Mouse (Mus musculus) R1 (cell line): ENCODE data around the gene Zfp988.
"Not testable (repeated sequence)": the region's sequence is repeated elsewhere in the genome, so short reads cannot be mapped to it uniquely, and the experiment has no call there.

Source experiments
- DNase-seq: peaks from one replicate; pipeline ENCODE4 v3.0.0-alpha.2; 2018; ENCODE audit warnings: low read depth, low spot score

The Zfp988 gene

DNA sequence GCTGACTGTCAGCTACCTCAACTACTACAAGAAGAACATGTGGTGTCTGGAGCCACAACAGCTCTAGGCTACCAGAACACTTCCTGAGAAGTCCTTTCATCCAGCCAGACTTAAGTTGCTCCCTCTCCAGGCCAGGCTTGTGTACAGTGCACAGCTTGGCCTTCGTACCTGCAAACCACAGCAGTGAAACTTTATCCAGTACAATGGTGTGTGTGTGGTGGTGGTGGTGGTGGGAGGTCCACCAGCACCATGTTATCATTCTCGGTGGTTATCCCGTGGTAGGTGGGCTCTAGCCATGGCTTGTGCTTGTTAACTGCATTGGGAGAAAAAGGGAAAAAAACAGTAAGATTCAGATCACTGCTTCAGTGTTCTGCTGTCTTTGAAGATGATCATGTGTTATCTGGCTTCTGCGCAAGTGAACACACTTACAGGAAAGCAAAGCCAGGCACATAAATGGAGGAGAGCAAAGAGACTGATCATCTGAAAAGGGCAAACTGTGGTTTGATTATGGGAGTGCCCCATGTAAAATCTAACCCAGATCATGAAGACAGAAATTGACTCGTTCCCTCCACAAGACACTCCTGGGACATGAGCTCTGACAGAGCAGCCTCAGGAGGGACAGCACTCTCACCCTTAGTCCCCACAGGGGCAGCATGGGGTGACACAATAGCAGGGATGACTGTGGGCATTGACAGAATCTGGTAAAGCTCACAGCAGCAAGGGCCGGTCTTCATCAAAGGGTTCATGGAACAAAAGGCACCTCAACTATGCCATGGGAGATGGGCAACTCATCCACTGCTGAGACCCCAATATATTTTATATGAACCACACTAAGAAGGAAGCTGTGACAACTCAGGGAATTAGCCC lies 37.8 kb downstream of the Zfp988 start:
- DNase-seq = peak; percentile 41

DNA sequence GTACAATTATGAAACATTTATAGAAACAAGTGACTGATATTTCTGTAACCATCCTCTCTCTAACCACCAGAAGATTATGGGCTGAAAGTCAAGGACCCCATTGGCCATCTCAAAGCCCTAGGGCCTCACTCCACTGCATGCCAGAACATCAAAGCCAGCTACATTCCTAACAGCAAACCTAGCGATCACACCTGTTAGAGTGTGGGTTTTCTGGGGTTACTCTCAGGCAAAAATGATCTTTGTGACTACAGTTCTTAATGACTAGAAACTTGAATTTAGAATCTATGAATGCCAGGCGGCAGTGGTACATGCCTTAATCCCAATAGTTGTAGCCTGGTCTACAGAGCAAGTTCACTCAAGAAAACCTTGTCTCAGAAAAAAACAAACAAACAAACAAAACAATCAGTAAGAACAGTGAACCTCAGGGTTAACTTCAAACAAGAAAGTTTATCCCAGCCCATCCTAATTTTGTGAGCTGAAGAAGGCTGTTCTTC lies 39.6 kb downstream of the Zfp988 start:
- not testable (repeated sequence) for DNase-seq

DNA sequence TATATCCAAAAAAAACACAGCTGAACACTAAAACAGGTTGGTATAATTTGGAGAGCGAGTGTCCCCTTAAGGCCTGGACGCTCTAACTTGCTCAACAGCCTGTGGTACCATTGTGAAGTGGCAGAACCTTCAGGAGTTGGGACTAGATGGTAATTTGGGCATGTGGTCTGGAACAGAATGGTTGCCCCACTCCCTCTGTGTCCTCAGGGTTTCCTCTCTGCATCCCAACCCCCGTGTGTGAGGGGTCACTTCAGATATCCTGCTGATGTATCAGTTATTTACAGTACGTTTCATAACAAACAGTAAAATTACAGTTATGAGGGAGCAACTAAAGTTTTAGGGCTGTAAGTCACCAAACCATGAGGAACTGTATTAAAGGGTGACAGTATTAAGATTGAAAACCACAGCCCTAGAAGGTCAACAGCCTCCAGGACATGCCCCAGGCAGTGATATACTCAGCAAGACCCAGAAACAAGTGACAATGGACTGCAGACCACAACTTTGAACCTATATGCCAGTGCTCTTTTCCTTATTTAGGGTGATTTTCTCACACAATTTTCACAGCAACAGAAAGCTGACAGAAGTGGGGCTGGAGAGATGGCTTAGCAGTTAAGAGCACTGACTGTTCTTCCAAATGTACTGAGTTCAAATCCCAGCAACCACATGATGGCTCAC lies 41.0 kb downstream of the Zfp988 start:
- not testable (repeated sequence) for DNase-seq

DNA sequence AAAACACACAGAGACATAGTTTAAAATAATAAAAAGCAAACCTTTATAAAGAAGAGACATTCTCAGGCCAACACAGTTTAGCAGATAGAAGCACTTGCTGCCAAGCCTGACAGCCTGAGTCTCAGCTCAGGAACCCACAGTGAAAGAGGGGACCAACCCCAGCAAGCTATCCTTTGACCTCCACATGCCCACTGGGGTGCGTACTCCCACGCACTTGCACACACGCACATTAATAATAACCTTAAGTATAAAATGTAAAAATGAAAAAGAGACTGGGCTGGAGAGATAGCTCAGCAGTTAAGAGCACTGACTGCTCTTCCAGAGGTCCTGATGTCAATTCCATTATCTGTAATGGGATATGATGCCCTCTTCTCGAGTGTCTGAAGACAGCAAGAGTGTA lies 41.8 kb downstream of the Zfp988 start:
- not testable (repeated sequence) for DNase-seq

DNA sequence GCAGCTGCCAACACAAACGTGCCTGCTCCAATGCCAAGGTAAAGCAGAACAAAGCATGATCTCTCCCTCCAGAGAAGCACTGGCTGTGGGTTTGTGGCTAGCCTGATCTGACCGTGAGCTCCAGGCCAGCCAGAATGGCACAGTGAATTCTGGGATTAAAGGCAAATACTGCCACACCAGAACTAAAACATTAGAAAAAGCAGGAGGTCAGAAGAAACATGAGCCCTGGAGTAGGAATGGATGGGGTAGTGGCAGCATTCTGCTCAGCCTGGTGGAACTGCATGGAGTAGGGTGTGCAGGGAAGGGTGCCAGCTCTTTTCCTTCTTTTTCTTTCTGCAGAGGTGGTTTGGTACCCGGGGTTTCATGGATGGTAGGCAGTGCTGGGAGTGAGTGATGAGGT lies 42.4 kb downstream of the Zfp988 start:
- DNase-seq = not testable (repeated sequence)

GRCm38 (mm10) chr4:147348401-147348800 lies 42.9 kb downstream of the Zfp988 start:
- DNase-seq = not testable (repeated sequence)

GRCm38 (mm10) chr4:147348906-147349686 lies 43.6 kb downstream of the Zfp988 start:
- DNase-seq = not testable (repeated sequence)

GRCm38 (mm10) chr4:147349687-147350415 lies 44.4 kb downstream of the Zfp988 start:
- DNase-seq = not testable (repeated sequence)

- DNase-seq = not testable (repeated sequence)
These were observed 45.1 kb downstream of the Zfp988 start for GRCm38 (mm10) chr4:147350541-147350940.

- not testable (repeated sequence) for DNase-seq
These were observed 46.0 kb downstream of the Zfp988 start for GRCm38 (mm10) chr4:147351376-147351980.

DNA sequence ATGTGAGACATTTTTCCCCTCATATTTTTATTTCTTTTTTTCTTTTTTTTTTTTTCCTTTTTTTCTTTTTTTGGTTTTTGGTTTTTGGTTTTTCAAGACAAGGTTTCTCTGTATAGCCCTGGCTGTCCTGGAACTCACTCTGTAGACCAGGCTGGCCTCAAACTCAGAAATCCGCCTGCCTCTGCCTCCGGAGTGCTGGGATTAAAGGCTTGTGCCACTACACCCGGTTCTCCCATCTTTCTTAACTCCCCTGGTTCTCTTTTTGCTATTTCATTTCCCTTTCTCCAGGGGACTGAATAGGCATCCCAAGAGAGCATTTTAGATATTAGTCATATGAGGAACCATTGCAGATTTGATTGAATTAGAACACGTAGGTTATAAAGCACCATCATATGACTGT lies 48.2 kb downstream of the Zfp988 start:
- not testable (repeated sequence) for DNase-seq

- not testable (repeated sequence) for DNase-seq
These were observed 50.6 kb downstream of the Zfp988 start for GRCm38 (mm10) chr4:147356042-147356441.

GRCm38 (mm10) chr4:147357195-147357594 lies 51.7 kb downstream of the Zfp988 start:
- DNase-seq = not testable (repeated sequence)

DNA sequence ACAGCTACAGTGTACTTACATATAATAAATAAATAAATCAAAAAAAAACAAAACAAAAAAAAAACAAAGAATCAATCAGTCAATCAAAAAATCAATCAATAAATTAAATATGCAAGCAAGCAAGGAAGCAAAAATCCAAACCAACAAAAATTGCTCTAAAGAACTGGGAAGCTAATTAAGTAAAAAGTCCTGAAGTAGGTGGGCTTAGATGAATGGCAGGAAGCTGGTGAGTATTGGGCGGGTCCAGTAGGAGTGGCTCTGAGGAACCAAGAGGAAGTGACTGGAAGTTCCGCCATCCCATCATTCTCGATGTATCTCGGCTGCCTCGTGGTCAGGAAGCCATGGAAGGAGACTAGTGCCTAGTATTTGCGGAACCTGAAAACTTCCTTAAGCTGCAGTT lies 55.5 kb downstream of the Zfp988 start, which contains the start of gene Zfp978:
Gene Zfp978 (plus strand): TSS at position 301 of the 400 bp plus-strand sequence.
- DNase-seq = not testable (repeated sequence)

- DNase-seq = not testable (repeated sequence)
These were observed 56.4 kb downstream of the Zfp988 start for GRCm38 (mm10) chr4:147361872-147362271.

- DNase-seq = not testable (repeated sequence)
These were observed 64.1 kb downstream of the Zfp988 start for GRCm38 (mm10) chr4:147369564-147369963.

GRCm38 (mm10) chr4:147383199-147383598 lies 77.7 kb downstream of the Zfp988 start:
- DNase-seq = not testable (repeated sequence)
